Mouse (Mus musculus) megakaryocyte, embryonic 14.5 days (primary cell): ENCODE results near the gene Dclk1. TPM values are rescaled to one million over a fixed set of nuclear protein-coding genes. Genes with fewer than 3 reads are reported as not detected.

Experiments
- H3K27me3 ChIP-seq: replicated peaks from 2 replicates; pipeline ENCODE3; 2012; ENCODE audit warnings: inconsistent platforms
- H3K36me3 ChIP-seq: replicated peaks from 2 replicates; pipeline ENCODE3; 2012; ENCODE audit warnings: low read length, inconsistent platforms, mixed read lengths
- H3K4me1 ChIP-seq: 2 replicates; pipeline ENCODE4 v1.6.1; 2012; ENCODE audit warnings: inconsistent platforms
- H3K4me3 ChIP-seq: replicated peaks from 2 replicates; pipeline ENCODE3; 2012; ENCODE audit warnings: moderate library complexity, mild to moderate bottlenecking, inconsistent platforms
- H3K9me3 ChIP-seq: 2 replicates; pipeline ENCODE4 v1.6.1; 2012; ENCODE audit warnings: inconsistent platforms
- FLI1 ChIP-seq: IDR thresholded peaks from 2 replicates; pipeline ENCODE4 v1.6.1; 2012; ENCODE audit warnings: low read length, inconsistent platforms, mixed read lengths
- GATA1 ChIP-seq: IDR thresholded peaks from 3 replicates; pipeline ENCODE4 v1.6.1; 2012; ENCODE audit warnings: mixed read lengths, low read length, inconsistent platforms, borderline replicate concordance
- polyA plus RNA-seq: library from polyadenylated mRNA; stranded (reverse); fragments of >175 nt; gene quantifications from 2 replicates; pipeline ENCODE4 v1.2.3, GENCODE M21; 2012; ENCODE audit warnings: low replicate concordance; ENCODE audit not compliant: insufficient read depth

Dclk1 gene
- polyA plus RNA-seq, 1 experiment: not detected

DNA sequence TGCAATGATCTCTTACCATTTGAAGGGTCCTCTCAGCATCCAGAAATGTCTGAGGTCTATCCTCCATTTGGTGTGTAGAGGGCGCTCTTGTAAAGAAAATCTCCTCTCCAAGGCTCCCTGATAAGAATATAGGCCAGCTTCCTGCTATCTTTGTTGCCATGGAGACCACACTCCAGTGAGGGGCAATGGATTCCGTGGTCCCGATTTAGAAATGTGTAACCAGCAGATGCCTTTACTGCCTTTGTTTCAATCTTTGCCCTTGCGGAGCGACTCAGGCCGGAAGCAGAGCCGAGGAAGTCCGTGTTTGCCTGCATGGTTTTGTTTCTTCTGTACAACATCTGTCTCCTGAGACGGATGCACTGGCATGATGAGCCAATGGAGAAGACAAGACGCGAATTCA, 131.5 kb downstream of the Dclk1 start:
- TF ChIP-seq FLI1 (no peak), GATA1 (no peak)
- Histone ChIP-seq H3K4me1 (no peaks in the 10 kb centered on the region; the same call in 1 of the 2 replicates), H3K4me3 (peak overlapping the region; percentile 85), H3K27me3 (peaks cover 4% of the 10 kb centered on the region), H3K9me3 (peaks cover 4% of the 10 kb centered on the region), H3K36me3 (no peaks in the 10 kb centered on the region)

DNA sequence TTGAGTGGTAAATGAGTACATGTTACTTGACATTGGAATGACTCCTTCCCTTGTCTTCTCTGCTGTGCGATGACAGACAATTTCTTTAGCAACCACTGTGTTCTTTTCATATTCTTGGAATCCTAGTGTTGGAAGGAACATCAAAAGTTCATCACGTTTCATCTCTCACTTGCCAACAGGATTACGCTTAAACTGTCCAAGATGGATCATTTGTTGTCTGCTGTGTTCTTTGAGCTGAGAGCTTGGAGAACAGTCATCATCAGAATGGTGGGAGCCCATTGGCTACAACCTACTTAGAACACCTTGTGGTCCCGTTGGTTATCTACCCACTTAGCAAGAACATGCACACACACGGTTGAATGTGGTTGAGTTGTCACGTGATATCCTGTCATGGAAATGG, 136.4 kb downstream of the Dclk1 start:
- H3K4me1 ChIP-seq: no peaks in the 10 kb centered on the region; the same call in 1 of the 2 replicates
- H3K27me3 ChIP-seq: peaks cover 4% of the 10 kb centered on the region
- TF ChIP-seq GATA1: no peak
- no peak for TF ChIP-seq FLI1
- H3K36me3 ChIP-seq: no peaks in the 10 kb centered on the region
- H3K9me3 ChIP-seq: no peaks in the 10 kb centered on the region
- no peak overlapping the region for H3K4me3 ChIP-seq

DNA sequence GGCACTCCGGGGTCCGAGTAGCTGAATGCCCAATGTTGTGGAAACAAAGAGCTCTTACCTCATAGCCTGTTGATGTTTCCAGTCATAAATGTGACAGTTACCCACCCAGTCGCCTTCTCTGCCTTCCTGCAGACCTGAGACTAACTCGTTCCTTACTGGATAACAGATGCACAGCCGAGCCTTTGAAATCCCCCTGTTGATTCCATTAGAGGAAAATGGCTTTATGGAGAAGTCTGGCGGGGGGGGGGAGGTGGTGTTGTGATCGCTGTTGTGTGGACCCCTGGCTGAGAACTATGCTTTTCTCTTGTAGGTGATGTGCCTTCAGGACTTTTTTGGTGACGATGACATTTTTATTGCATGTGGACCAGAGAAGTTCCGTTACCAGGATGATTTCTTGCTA, 138.3 kb downstream of the Dclk1 start:
- H3K36me3 ChIP-seq: no peaks in the 10 kb centered on the region
- H3K27me3 ChIP-seq: no peaks in the 10 kb centered on the region
- H3K4me1 ChIP-seq: no peaks in the 10 kb centered on the region
- no peaks in the 10 kb centered on the region for H3K9me3 ChIP-seq
- no peak overlapping the region for H3K4me3 ChIP-seq
- no peak for TF ChIP-seq FLI1
- TF ChIP-seq GATA1: no peak

DNA sequence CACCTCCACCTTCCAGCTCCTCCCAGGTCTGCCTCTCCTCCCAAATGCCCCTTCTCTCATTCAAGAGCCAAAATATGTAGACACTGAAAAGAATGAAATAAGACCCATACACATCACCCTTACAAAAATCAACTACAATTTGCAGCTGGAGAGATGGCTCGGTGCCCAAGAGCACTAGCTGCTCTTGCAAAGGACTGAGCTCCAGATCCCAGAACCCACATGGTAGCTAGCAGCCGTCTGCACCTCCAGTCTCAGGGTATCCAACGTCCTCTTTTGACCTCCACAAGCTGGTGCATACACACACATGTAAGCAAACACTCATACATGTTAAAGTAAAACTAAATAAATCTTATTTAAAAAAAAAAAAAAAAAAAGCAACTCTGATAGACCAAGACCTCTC, 150.4 kb downstream of the Dclk1 start:
- Histone ChIP-seq H3K36me3 (no peaks in the 10 kb centered on the region), H3K4me3 (no peak overlapping the region), H3K4me1 (no peaks in the 10 kb centered on the region), H3K9me3 (peaks cover 15% of the 10 kb centered on the region), H3K27me3 (no peaks in the 10 kb centered on the region)
- TF ChIP-seq FLI1 (no peak), GATA1 (no peak)

DNA sequence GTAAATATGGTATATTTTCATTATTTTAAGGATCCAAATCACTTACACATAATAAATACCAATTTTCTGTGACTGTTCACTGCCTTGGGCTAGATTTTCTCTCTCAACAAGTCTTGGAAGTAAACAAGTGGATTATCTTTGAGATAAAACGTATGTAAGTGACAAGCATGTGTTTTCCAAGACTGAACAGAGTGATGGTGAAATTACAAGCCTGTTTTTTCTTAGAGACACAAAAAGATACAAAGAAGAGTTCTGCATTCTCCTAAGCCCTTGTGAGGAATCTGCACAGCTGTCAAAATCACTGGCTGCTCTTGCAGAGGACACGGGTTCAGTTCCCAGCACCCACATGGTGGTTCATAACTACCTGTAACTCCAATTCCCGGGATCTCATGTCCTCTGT, 151.4 kb downstream of the Dclk1 start:
- H3K4me1 ChIP-seq: no peaks in the 10 kb centered on the region
- no peaks in the 10 kb centered on the region for H3K27me3 ChIP-seq
- TF ChIP-seq GATA1 (no peak), FLI1 (no peak)
- H3K9me3 ChIP-seq: peaks cover 15% of the 10 kb centered on the region
- no peaks in the 10 kb centered on the region for H3K36me3 ChIP-seq
- H3K4me3 ChIP-seq: no peak overlapping the region

DNA sequence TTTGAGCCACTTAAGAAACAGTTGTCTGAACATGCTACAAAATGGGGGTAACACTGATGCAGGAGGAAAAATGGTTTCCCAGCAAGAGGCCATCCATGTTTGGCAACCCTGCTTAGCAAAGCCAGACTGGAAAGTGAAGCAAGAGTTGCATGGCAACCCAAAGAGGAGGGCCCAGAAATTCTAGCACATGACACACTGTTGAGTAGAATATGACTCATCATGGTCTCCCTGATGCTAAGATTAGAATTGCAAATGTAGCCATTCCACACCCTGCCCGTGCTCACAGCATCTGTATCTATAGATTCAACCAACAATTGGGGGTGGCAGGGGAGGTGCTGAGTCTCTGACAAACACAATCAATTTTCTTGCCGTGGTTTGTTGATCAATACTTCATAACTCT, 154.6 kb downstream of the Dclk1 start:
- Histone ChIP-seq H3K9me3 (peaks cover 15% of the 10 kb centered on the region), H3K36me3 (no peaks in the 10 kb centered on the region), H3K4me1 (no peaks in the 10 kb centered on the region), H3K27me3 (no peaks in the 10 kb centered on the region), H3K4me3 (no peak overlapping the region)
- TF ChIP-seq GATA1: no peak
- TF ChIP-seq FLI1: no peak

DNA sequence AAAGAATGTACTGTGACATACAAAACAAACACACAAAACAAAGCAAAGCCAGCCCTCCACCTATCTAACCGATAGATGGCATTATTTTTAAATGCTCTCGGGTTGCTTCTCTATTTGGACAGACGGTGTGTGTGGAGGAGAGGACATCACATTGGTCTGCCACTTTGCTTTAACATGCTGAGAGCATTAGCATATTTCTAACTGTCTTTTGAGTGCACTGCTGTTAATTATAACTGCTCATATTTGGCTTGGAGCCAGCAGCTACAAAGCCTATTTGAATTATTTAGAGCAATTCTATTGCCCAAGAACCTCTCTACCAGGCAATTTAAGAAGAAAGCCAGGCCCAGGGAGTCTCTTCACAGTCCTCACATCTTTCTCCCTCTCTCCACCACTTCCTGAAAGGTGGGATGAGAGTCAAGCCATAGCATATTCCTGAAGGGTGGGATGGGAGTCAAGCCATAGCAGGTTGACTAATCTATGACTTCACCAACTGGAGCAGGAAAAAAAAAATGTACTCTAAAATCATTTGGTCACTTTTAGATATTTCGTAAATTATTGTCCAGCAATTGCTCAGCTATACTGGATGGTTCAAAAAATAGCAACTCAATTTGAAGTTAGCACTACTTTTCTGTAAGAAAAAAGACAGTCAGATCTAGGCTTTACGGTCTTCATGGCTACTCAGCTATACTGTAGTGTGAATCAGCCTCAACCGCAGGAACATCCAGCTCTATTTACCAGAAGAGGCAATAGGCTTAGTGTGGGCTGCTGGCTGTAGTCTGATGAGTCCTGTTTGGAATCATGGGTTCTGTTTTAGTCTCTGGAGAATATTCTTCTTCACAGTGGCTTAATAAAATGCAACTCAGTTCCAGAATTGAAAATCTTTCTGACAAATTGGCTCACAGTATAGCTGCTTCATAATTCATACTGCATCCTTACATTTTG, 155.9 kb downstream of the Dclk1 start:
- Histone ChIP-seq H3K9me3 (peaks cover 23% of the 10 kb centered on the region), H3K4me1 (no peaks in the 10 kb centered on the region), H3K4me3 (no peak overlapping the region), H3K36me3 (no peaks in the 10 kb centered on the region), H3K27me3 (no peaks in the 10 kb centered on the region)
- no peak for TF ChIP-seq GATA1
- TF ChIP-seq FLI1: no peak

DNA sequence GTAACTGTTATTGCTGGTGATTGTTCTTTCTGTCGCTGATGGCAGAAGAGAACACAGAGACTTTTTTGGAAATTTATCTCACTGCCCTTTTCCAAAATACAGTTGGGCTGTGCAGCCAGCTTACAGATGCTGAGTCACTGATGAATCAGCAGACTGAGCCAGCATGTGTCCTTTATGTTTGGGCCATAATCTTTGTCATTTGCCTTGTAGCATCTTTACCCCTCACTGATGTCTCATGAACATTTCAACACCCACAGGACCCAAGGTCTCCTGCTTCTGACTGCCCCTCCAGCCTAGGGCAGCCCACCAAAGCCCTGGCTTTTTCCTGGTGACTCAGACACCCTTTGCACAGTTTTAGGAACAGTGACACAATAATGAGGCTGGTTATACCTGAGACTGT, 159.1 kb downstream of the Dclk1 start:
- Histone ChIP-seq H3K9me3 (peaks cover 13% of the 10 kb centered on the region; the same call in 1 of the 2 replicates), H3K36me3 (no peaks in the 10 kb centered on the region), H3K4me1 (no peaks in the 10 kb centered on the region), H3K27me3 (no peaks in the 10 kb centered on the region), H3K4me3 (no peak overlapping the region)
- TF ChIP-seq GATA1: no peak
- no peak for TF ChIP-seq FLI1

DNA sequence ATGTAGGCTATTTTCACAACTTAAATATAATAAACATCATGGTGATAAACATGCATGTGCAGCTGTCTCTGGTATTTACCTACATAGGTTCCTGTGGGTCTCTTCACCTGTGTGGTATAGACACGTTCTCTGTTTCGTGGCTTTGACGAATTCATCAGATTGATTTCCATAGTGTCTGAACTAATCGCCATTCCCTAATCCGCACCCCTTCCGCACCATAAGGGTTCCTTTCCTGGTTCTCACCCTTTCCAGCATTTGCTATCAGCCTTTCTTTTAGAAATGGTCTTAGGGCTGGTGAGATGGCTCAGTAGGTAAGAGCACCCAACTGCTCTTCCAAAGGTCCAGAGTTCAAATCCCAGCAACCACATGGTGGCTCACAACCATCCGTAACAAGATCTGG, 162.6 kb downstream of the Dclk1 start:
- no peak for TF ChIP-seq GATA1
- no peak for TF ChIP-seq FLI1
- Histone ChIP-seq H3K27me3 (no peaks in the 10 kb centered on the region), H3K36me3 (no peaks in the 10 kb centered on the region), H3K4me3 (no peak overlapping the region), H3K9me3 (peaks cover 20% of the 10 kb centered on the region; the same call in 1 of the 2 replicates), H3K4me1 (no peaks in the 10 kb centered on the region)

DNA sequence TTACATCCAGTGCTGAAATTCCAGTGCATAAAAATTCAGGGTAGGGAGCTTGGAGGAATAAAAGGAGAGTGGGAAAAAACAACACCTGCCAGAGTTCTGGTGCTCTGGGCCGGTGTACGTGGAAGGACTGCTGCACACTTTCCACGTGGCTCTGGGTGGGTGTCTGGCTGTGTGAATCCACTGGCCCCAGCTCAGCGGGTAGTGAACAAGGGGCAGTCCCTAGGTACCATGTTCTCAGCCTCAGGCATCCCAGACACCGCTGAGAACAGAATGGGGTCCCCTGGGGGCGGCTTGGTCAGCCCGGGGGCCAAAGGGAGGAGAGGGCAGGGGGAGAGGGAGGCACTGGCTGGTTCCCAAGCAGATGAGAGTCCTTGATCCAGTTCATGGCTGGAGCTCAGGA, 164.5 kb downstream of the Dclk1 start:
- no peaks in the 10 kb centered on the region for H3K27me3 ChIP-seq
- TF ChIP-seq FLI1 (no peak), GATA1 (no peak)
- no peaks in the 10 kb centered on the region for H3K4me1 ChIP-seq
- H3K9me3 ChIP-seq: peaks cover 22% of the 10 kb centered on the region
- H3K36me3 ChIP-seq: no peaks in the 10 kb centered on the region
- H3K4me3 ChIP-seq: no peak overlapping the region
